Mouse (Mus musculus): Measurements from ENCODE around the gene Aasdh.

GRCm38 (mm10) chr5:76876106-76876758, 29.1 kb downstream of the Aasdh start:
- TF ChIP-seq CTCF (IDR thresholded peaks at IDR 0.05; ENCODE audit: low read depth): no peak
- TF ChIP-seq EP300 (IDR thresholded peaks at IDR 0.05; ENCODE audit: low read depth): no peak

Data from liver, postnatal 0 days (tissue).